Mouse (Mus musculus): Measurements from ENCODE around the gene Ddx18. TPM values are rescaled to one million over a fixed set of nuclear protein-coding genes. Genes with fewer than 3 reads are reported as not detected.
A peak's percentile ranks its signal among the peaks of the same experiment; 100 is the strongest.

Gene Ddx18
- polyA plus RNA-seq, 1 experiment from 2014 or later: 37.0 TPM

GRCm38 (mm10) chr1:121577491-121577890, 9.7 kb upstream of the Ddx18 start:
- H3K4me3 ChIP-seq (replicated peaks; ENCODE audit: low read length): no peak overlapping the region
- H3K4me2 ChIP-seq (ENCODE audit: low read length): no peak overlapping the region
- H3K27ac ChIP-seq (ENCODE audit: low read length): no peak overlapping the region
- H3K36me3 ChIP-seq (ENCODE audit: control insufficient read depth, insufficient read depth): no peaks in the 10 kb centered on the region
- no peaks in the 10 kb centered on the region for H3K4me1 ChIP-seq (replicated peaks; ENCODE audit: control insufficient read depth, insufficient read depth, low read length)
- H3K27me3 ChIP-seq (replicated peaks; ENCODE audit: control insufficient read depth, insufficient read depth, low read length): no peaks in the 10 kb centered on the region
- H3K9ac ChIP-seq (replicated peaks; ENCODE audit: low read depth, low read length): no peak overlapping the region
- H3K9me3 ChIP-seq (ENCODE audit: control insufficient read depth, low read length): no peaks in the 10 kb centered on the region
- ATAC-seq: 0 out of 2 replicates have a peak, but pooled peaks have one; percentile 43
- WGBS: 8% methylated on average over 1 of the region's 1 CpGs

GRCm38 (mm10) chr1:121570522-121570921, 2.7 kb upstream of the Ddx18 start:
- ATAC-seq: no peak
- Histone ChIP-seq H3K36me3 (ENCODE audit: control insufficient read depth, insufficient read depth) (no peaks in the 10 kb centered on the region), H3K4me1 (replicated peaks; ENCODE audit: control insufficient read depth, insufficient read depth, low read length) (peaks cover 10% of the 10 kb centered on the region), H3K27ac (ENCODE audit: low read length) (no peak overlapping the region), H3K4me2 (ENCODE audit: low read length) (no peak overlapping the region), H3K9me3 (ENCODE audit: control insufficient read depth, low read length) (no peaks in the 10 kb centered on the region), H3K4me3 (replicated peaks; ENCODE audit: low read length) (no peak overlapping the region), H3K9ac (replicated peaks; ENCODE audit: low read depth, low read length) (no peak overlapping the region), H3K27me3 (replicated peaks; ENCODE audit: control insufficient read depth, insufficient read depth, low read length) (no peaks in the 10 kb centered on the region)
- WGBS: 85% methylated on average over 7 of the region's 7 CpGs

- Histone ChIP-seq H3K36me3 (ENCODE audit: control insufficient read depth, insufficient read depth) (peaks cover 70% of the 10 kb centered on the region), H3K4me1 (replicated peaks; ENCODE audit: control insufficient read depth, insufficient read depth, low read length) (no peaks in the 10 kb centered on the region), H3K27ac (ENCODE audit: low read length) (no peak overlapping the region), H3K4me3 (replicated peaks; ENCODE audit: low read length) (no peak overlapping the region), H3K27me3 (replicated peaks; ENCODE audit: control insufficient read depth, insufficient read depth, low read length) (no peaks in the 10 kb centered on the region), H3K9ac (replicated peaks; ENCODE audit: low read depth, low read length) (no peak overlapping the region), H3K9me3 (ENCODE audit: control insufficient read depth, low read length) (no peaks in the 10 kb centered on the region), H3K4me2 (ENCODE audit: low read length) (no peak overlapping the region)
- 93% methylated on average over 5 of the region's 5 CpGs for WGBS
- no peak for ATAC-seq
Observed at GRCm38 (mm10) chr1:121557861-121558260, 9.9 kb downstream of the Ddx18 start.

DNA sequence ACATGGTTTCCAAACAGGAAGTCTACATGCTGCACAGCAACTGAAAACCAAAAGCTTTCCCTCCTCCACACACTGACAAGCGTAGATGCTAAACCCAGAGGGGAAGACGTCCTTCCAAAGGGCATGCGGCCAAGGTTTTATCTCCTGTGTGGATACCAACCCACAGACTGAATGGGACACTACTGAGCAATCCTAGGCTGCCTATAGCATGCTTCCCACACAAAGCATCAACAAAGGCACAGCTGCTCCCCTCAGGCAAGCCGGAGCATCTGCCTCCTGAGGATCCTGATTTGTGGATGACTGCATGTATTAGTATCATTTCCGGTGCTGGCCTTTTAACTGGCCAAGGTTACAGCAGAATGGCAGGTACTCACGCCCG, 16.3 kb downstream of the Ddx18 start:
- WGBS: 88% methylated on average over 7 of the region's 7 CpGs
- no peaks in the 10 kb centered on the region for H3K9me3 ChIP-seq (ENCODE audit: control insufficient read depth, low read length)
- H3K27me3 ChIP-seq (replicated peaks; ENCODE audit: control insufficient read depth, insufficient read depth, low read length): no peaks in the 10 kb centered on the region
- no peak overlapping the region for H3K4me3 ChIP-seq (replicated peaks; ENCODE audit: low read length)
- ATAC-seq: no peak
- peaks cover 37% of the 10 kb centered on the region for H3K36me3 ChIP-seq (ENCODE audit: control insufficient read depth, insufficient read depth)
- no peak overlapping the region for H3K4me2 ChIP-seq (ENCODE audit: low read length)
- H3K4me1 ChIP-seq (replicated peaks; ENCODE audit: control insufficient read depth, insufficient read depth, low read length): no peaks in the 10 kb centered on the region
- H3K27ac ChIP-seq (ENCODE audit: low read length): no peak overlapping the region
- no peak overlapping the region for H3K9ac ChIP-seq (replicated peaks; ENCODE audit: low read depth, low read length)

DNA sequence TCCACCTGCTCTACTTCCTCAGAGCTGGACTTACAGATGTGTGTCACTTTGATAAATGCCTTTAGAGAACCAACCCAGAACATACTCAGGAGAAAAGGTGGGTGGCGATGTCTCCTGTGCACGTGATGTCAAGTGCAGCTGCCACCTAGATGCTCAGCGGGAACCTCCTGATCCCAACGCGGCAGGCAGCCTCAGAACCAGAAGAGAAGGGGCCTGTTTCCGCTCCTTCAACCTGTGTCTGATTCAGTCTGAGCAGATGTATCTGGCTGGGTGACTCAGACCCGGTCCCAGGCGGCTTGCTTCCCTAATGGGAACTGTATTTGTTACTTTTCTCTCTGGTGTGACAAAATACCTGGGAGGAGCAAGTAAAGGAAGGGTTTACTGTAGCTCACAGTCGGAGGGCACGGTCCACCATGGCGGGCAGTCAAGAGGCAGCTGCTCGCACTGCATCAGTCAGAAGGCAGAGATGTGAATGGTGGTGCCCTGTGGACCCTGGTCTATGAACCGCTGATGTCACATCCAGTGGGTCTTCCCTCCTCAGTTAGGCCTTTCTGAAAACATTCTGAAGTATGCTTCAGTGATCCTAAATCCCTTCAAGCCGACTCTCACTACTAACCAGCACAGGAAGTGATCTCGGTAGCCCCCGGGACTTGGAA, 16.9 kb downstream of the Ddx18 start:
- peaks cover 32% of the 10 kb centered on the region for H3K36me3 ChIP-seq (ENCODE audit: control insufficient read depth, insufficient read depth)
- no peaks in the 10 kb centered on the region for H3K27me3 ChIP-seq (replicated peaks; ENCODE audit: control insufficient read depth, insufficient read depth, low read length)
- no peak overlapping the region for H3K4me2 ChIP-seq (ENCODE audit: low read length)

GRCm38 (mm10) chr1:121549456-121549855, 18.3 kb downstream of the Ddx18 start:
- Histone ChIP-seq H3K27me3 (replicated peaks; ENCODE audit: control insufficient read depth, insufficient read depth, low read length) (no peaks in the 10 kb centered on the region), H3K4me2 (ENCODE audit: low read length) (no peak overlapping the region)
- 67% methylated on average over 4 of the region's 4 CpGs for WGBS

More for the DNA sequence above, 16.9 kb downstream of the Ddx18 start:
- 86% methylated on average over 16 of the region's 16 CpGs for WGBS
- H3K4me3 ChIP-seq (replicated peaks; ENCODE audit: low read length): no peak overlapping the region
- H3K9ac ChIP-seq (replicated peaks; ENCODE audit: low read depth, low read length): no peak overlapping the region
- H3K9me3 ChIP-seq (ENCODE audit: control insufficient read depth, low read length): no peaks in the 10 kb centered on the region
- no peak overlapping the region for H3K27ac ChIP-seq (ENCODE audit: low read length)
- H3K4me1 ChIP-seq (replicated peaks; ENCODE audit: control insufficient read depth, insufficient read depth, low read length): no peaks in the 10 kb centered on the region
- no peak for ATAC-seq

GRCm38 (mm10) chr1:121548667-121549066, 19.1 kb downstream of the Ddx18 start:
- no peak for ATAC-seq
- Histone ChIP-seq H3K9me3 (ENCODE audit: control insufficient read depth, low read length) (no peaks in the 10 kb centered on the region), H3K36me3 (ENCODE audit: control insufficient read depth, insufficient read depth) (peaks cover 14% of the 10 kb centered on the region), H3K4me2 (ENCODE audit: low read length) (no peak overlapping the region), H3K27ac (ENCODE audit: low read length) (no peak overlapping the region), H3K9ac (replicated peaks; ENCODE audit: low read depth, low read length) (no peak overlapping the region), H3K4me1 (replicated peaks; ENCODE audit: control insufficient read depth, insufficient read depth, low read length) (no peaks in the 10 kb centered on the region), H3K27me3 (replicated peaks; ENCODE audit: control insufficient read depth, insufficient read depth, low read length) (no peaks in the 10 kb centered on the region), H3K4me3 (replicated peaks; ENCODE audit: low read length) (no peak overlapping the region)
- WGBS: 97% methylated on average over 4 of the region's 4 CpGs

More at GRCm38 (mm10) chr1:121549456-121549855, 18.3 kb downstream of the Ddx18 start:
- H3K4me1 ChIP-seq (replicated peaks; ENCODE audit: control insufficient read depth, insufficient read depth, low read length): no peaks in the 10 kb centered on the region
- no peak for ATAC-seq
- no peak overlapping the region for H3K9ac ChIP-seq (replicated peaks; ENCODE audit: low read depth, low read length)
- no peak overlapping the region for H3K27ac ChIP-seq (ENCODE audit: low read length)
- peaks cover 18% of the 10 kb centered on the region for H3K36me3 ChIP-seq (ENCODE audit: control insufficient read depth, insufficient read depth)
- H3K9me3 ChIP-seq (ENCODE audit: control insufficient read depth, low read length): no peaks in the 10 kb centered on the region
- no peak overlapping the region for H3K4me3 ChIP-seq (replicated peaks; ENCODE audit: low read length)

- H3K9ac ChIP-seq (replicated peaks; ENCODE audit: low read depth, low read length): no peak overlapping the region
- WGBS: 89% methylated on average over 2 of the region's 2 CpGs
- ATAC-seq: no peak
- no peaks in the 10 kb centered on the region for H3K9me3 ChIP-seq (ENCODE audit: control insufficient read depth, low read length)
- no peak overlapping the region for H3K4me2 ChIP-seq (ENCODE audit: low read length)
- peaks cover 7% of the 10 kb centered on the region; the same call in 1 of the 2 replicates for H3K36me3 ChIP-seq (ENCODE audit: control insufficient read depth, insufficient read depth)
- H3K27me3 ChIP-seq (replicated peaks; ENCODE audit: control insufficient read depth, insufficient read depth, low read length): no peaks in the 10 kb centered on the region
- no peak overlapping the region for H3K4me3 ChIP-seq (replicated peaks; ENCODE audit: low read length)
- H3K4me1 ChIP-seq (replicated peaks; ENCODE audit: control insufficient read depth, insufficient read depth, low read length): no peaks in the 10 kb centered on the region
- no peak overlapping the region for H3K27ac ChIP-seq (ENCODE audit: low read length)
Observed at GRCm38 (mm10) chr1:121546844-121547243, 20.9 kb downstream of the Ddx18 start.

DNA sequence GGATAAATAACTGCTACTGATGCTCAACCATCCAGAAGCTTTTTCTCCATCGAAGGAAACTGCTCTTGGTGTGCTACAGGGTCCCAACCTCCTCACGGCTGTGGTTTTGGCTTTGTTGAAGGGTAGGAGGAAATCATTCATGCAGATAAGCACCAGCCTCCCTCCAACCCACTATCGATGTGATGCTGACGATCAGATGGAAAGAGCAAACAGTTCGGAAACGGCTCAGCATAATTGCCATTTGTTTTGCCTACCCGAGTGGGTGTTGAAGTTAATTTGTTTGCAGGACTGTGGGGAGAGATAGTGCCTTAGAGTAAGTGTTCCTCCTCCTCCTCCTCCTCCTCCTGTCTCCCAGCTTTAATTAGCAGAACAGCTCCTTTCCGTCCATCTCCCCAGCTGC, 27.4 kb downstream of the Ddx18 start:
- Histone ChIP-seq H3K27me3 (replicated peaks; ENCODE audit: control insufficient read depth, insufficient read depth, low read length) (no peaks in the 10 kb centered on the region), H3K4me1 (replicated peaks; ENCODE audit: control insufficient read depth, insufficient read depth, low read length) (no peaks in the 10 kb centered on the region), H3K4me2 (ENCODE audit: low read length) (no peak overlapping the region), H3K9ac (replicated peaks; ENCODE audit: low read depth, low read length) (no peak overlapping the region), H3K27ac (ENCODE audit: low read length) (no peak overlapping the region), H3K36me3 (ENCODE audit: control insufficient read depth, insufficient read depth) (no peaks in the 10 kb centered on the region), H3K9me3 (ENCODE audit: control insufficient read depth, low read length) (no peaks in the 10 kb centered on the region), H3K4me3 (replicated peaks; ENCODE audit: low read length) (no peak overlapping the region)
- ATAC-seq: no peak
- WGBS: 70% methylated on average over 8 of the region's 8 CpGs

GRCm38 (mm10) chr1:121531439-121531838, 36.4 kb downstream of the Ddx18 start:
- H3K4me2 ChIP-seq (ENCODE audit: low read length): no peak overlapping the region
- ATAC-seq: no peak
- WGBS: 73% methylated on average over 7 of the region's 7 CpGs

More at GRCm38 (mm10) chr1:121531439-121531838, 36.4 kb downstream of the Ddx18 start:
- peaks cover 12% of the 10 kb centered on the region for H3K4me1 ChIP-seq (replicated peaks; ENCODE audit: control insufficient read depth, insufficient read depth, low read length)
- no peaks in the 10 kb centered on the region for H3K36me3 ChIP-seq (ENCODE audit: control insufficient read depth, insufficient read depth)
- no peaks in the 10 kb centered on the region for H3K9me3 ChIP-seq (ENCODE audit: control insufficient read depth, low read length)
- no peak overlapping the region for H3K9ac ChIP-seq (replicated peaks; ENCODE audit: low read depth, low read length)
- H3K27me3 ChIP-seq (replicated peaks; ENCODE audit: control insufficient read depth, insufficient read depth, low read length): peaks cover 17% of the 10 kb centered on the region
- no peak overlapping the region for H3K4me3 ChIP-seq (replicated peaks; ENCODE audit: low read length)
- H3K27ac ChIP-seq (ENCODE audit: low read length): no peak overlapping the region

Data from forebrain, embryonic 16.5 days (tissue).